Comparison of ENCODE assay signal across 15 mouse cellular contexts in genomic region chr6:146741986-146742635, GRCm38 (mm10).
"Had no signal": no experiment of that assay in that cellular context is flagged by ENCODE, and none has a peak within 500 bp of the region (broad histone marks: within the 10 kb centered on the region; RNA-seq: fewer than 3 reads in every experiment).

No protein-coding gene starts in this region.

- H3K4me1 ChIP-seq: midbrain, embryonic 15.5 days; neural tube, embryonic 13.5 days; stomach, embryonic 15.5 days had no signal

- H3K9ac ChIP-seq: limb, embryonic 13.5 days; liver, embryonic 15.5 days; midbrain, embryonic 15.5 days; neural tube, embryonic 13.5 days; stomach, embryonic 15.5 days had no signal

- H3K27me3 ChIP-seq: limb, embryonic 13.5 days; liver, embryonic 15.5 days; midbrain, embryonic 15.5 days; neural tube, embryonic 13.5 days; stomach, embryonic 15.5 days had no signal

- DNase-seq: kidney, postnatal 36 days; layer of hippocampus, adult 9-11 months; lung, adult 2 months; lung, postnatal 36 days; retina, postnatal 1 day; thymus, postnatal 4 days had no signal

- H3K4me2 ChIP-seq: limb, embryonic 13.5 days; liver, embryonic 11.5 days; liver, embryonic 15.5 days; midbrain, embryonic 11.5 days; midbrain, embryonic 15.5 days; neural tube, embryonic 13.5 days; stomach, embryonic 15.5 days had no signal

- H3K4me3 ChIP-seq: limb, embryonic 13.5 days; liver, embryonic 15.5 days; midbrain, embryonic 15.5 days; neural tube, embryonic 13.5 days; stomach, embryonic 15.5 days had no signal

- ATAC-seq: lung, postnatal 0 days; midbrain, embryonic 15.5 days had no signal

- H3K36me3 ChIP-seq: limb, embryonic 13.5 days; liver, embryonic 15.5 days; midbrain, embryonic 15.5 days; neural tube, embryonic 13.5 days; stomach, embryonic 15.5 days had no signal

- H3K9me3 ChIP-seq: limb, embryonic 13.5 days; liver, embryonic 15.5 days; midbrain, embryonic 15.5 days; neural tube, embryonic 13.5 days; stomach, embryonic 15.5 days had no signal

- H3K27ac ChIP-seq: kidney, postnatal 0 days; limb, embryonic 13.5 days; liver, embryonic 15.5 days; midbrain, embryonic 15.5 days; neural tube, embryonic 13.5 days; stomach, embryonic 15.5 days had no signal
